Mouse (Mus musculus): Measurements from ENCODE around the gene Fam8a1. TPM values are rescaled to one million over a fixed set of nuclear protein-coding genes. Genes with fewer than 3 reads are reported as not detected.
A peak's percentile ranks its signal among the peaks of the same experiment; 100 is the strongest.

Fam8a1 gene
- polyA plus RNA-seq (2012; rRNA removed), result 17.5 and 26.3 TPM in 2 replicates

DNA sequence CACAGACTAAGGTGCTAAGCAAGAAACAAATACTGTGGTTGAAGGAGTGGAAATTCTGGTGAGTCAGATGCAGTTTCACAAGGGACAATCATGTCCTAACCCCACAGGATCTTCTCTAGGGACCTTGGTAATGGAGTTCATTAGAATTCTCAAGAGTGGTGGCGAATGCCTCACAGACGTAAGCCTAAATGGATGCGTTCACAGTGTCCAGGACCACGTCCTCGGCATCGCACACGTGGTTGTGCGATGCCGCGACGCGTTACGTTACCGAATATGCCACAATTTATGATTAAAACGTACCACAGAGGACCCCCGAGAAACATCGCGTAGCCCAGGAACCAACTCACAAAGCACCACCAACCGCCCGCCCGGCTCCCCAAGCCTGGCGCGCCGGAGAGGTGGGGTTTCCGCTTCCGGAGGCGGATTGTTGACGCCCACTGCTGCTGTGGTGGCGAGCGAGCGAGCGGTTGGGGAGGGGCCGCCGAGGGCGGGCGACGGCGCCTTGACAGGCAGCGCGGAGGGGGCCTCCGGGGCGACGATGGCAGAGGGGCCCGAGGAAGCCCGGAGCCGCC lies at the start of gene Fam8a1:
Gene Fam8a1, plus strand, starts transcription at position 475 of the 572 bp plus-strand sequence.
- 1% methylated on average over 46 of the region's 46 CpGs for WGBS

GRCm38 (mm10) chr13:46619633-46620032 lies 49.7 kb upstream of the Fam8a1 start:
- 15% methylated on average over 11 of the region's 11 CpGs for WGBS
- peak; percentile 53 for DNase-seq (ENCODE audit: low read depth, low spot score)

More for the DNA sequence above, at the start of gene Fam8a1:
- DNase-seq (ENCODE audit: low read depth, low spot score), result peak; percentile 63

GRCm38 (mm10) chr13:46620964-46621757 lies 48.2 kb upstream of the Fam8a1 start:
- 50% methylated on average over 7 of the region's 7 CpGs for WGBS

DNA sequence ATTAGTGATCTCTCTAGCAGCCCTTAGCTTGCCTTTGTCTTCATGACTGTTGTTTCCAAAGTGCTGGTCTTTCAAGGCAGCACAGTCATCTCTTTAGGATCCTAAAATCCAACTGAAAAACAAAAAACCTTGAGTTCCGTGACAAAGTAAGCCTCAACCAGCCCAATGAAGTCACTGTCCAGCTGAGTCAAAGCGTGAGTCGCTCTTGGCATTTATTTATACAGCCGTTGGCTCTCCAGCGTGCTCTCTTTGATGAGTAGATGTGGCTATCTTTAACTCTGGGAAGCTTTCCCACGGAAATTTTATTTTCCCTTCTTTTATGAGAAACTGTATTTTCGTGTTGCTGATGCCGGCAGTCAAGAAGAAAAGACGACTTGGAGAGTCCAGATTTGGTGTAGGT lies 42.7 kb upstream of the Fam8a1 start:
- DNase-seq (ENCODE audit: low read depth, low spot score), result no peak
- 72% methylated on average over 9 of the region's 9 CpGs for WGBS

More at GRCm38 (mm10) chr13:46620964-46621757, 48.2 kb upstream of the Fam8a1 start:
- DNase-seq (ENCODE audit: low read depth, low spot score), result peak; percentile 53

- DNase-seq (ENCODE audit: low read depth, low spot score), result no peak
- WGBS, result 69% methylated on average over 10 of the region's 10 CpGs
Observed at GRCm38 (mm10) chr13:46627841-46628240, 41.5 kb upstream of the Fam8a1 start.

DNA sequence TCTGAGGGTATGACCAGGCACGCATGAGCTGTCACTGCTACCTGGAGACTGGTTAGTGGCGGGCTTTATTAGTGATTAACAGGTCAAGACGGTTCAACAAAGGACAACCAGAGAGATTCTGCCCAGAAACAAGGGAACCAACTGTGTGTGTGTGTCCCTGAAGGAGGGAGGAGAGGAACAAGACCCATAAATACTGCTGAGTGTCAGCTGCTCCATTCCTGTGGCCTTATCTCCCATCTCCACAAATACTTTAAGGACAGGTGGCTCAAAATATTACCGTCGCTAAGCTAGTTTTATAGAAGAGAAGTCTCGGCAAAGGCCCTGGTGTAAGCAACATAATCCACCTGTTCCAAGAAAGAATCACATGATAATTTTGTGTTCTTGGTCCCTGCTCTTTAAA lies 39.9 kb upstream of the Fam8a1 start:
- no peak for DNase-seq (ENCODE audit: low read depth, low spot score)
- 77% methylated on average over 6 of the region's 6 CpGs for WGBS

- DNase-seq (ENCODE audit: low read depth, low spot score), result no peak
- WGBS, result 56% methylated on average over 4 of the region's 4 CpGs
Observed at GRCm38 (mm10) chr13:46632796-46633195, 36.5 kb upstream of the Fam8a1 start.

DNA sequence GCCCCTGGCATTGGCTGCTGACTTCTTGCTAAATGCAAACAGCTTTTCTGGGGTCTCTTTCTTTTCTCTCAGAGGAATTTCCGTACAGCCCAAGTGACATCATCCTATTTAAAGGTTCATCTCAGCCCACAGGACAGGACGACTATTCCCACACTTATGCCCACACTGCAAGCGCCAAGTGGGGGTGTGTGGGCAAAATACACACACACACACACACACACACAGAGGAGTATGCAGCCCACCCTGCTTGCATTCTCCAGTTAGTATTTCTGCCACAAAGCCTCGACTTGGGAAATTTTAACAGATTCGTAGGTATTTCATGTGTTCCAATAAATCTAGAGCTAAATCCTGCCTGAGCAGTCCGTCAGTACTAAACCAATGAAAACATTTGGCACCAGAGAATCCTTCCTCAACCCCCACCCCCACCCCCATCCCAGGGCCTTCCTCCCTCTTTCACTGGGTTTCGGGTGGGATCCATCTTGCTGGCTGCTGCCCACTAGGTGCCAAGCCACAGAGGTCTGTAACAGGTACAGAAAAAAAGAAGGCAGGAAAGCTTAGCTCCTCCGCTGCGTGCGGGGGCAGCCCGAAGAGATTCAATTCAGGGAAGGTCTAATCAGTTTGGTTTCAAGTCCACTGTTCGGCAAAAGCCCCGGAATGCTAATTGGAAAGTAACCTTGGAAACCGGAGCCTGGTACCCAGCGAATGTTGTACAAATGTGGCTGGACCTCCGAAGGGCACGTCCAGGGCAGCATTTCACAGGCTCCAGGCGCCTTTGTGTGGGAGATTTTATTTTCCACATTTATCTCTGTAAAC lies 35.8 kb upstream of the Fam8a1 start:
- 76% methylated on average over 18 of the region's 18 CpGs for WGBS
- no peak for DNase-seq (ENCODE audit: low read depth, low spot score)

- 72% methylated on average over 6 of the region's 6 CpGs for WGBS
- DNase-seq (ENCODE audit: low read depth, low spot score), result no peak
Observed at GRCm38 (mm10) chr13:46634133-46634488, 35.2 kb upstream of the Fam8a1 start.

DNA sequence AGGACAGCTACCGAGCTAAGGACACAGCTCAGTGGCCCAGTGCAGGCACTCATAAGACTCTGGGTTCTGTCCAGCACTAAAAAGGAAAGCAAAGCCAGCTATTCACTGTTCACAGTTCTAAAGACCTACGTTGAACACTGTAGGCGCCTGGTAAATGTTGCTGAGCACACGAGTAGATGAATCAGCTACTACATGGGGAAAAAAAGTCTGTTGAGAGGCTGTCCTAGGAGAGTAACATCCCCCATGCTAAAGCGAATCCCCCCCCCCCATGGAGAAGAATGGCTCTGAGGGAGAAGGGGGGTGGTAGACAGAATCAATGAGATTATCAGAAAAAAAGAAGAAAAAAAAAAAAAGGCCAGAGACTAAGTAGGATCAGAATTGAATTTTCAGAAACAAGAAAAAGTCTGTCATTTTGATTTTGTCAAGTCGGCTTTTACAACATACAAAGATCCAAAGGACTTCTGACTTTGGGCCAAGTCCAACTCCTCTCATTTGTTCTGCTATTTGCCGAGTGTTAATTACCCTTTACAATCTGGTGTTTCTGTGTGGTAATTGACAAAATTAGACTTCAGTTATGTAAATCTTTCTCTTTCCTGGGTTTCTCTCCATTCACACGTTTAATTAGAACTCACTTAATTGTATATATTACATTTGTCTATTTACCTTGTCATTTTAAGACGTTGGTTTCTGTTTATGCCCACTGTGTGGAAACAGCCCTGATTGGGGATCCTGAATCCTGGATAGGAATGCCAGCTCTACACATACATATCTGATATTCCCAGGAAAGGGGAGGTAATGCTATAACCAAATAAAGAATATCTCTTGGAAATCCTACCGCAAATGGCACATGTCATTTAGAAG lies 28.5 kb upstream of the Fam8a1 start:
- 68% methylated on average over 10 of the region's 10 CpGs for WGBS
- no peak for DNase-seq (ENCODE audit: low read depth, low spot score)

GRCm38 (mm10) chr13:46642318-46642717 lies 27.0 kb upstream of the Fam8a1 start:
- WGBS, result 86% methylated on average over 4 of the region's 4 CpGs
- DNase-seq (ENCODE audit: low read depth, low spot score), result no peak

DNA sequence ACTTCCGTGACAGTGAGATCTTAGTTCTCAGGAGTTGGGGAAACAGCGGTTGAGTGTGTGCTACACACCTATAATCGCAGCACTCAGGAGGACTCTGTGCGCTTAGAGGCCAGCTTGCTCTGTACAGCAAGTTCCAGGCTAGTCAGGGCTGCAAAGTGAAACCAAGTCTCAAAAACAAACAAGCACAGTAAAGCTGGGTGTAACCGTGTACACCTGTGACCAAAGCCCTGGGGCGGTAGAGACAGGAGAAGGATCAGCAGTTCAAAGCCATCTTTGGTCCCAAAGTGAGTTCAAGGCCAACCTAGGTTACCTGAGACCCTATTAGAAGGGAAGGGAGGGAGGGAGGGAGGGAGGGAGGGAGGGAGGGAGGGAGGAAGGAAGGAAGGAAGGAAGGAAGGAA lies 25.1 kb upstream of the Fam8a1 start:
- WGBS, result 46% methylated on average over 6 of the region's 6 CpGs
- no peak for DNase-seq (ENCODE audit: low read depth, low spot score)

- WGBS, result 91% methylated on average over 6 of the region's 6 CpGs
- no peak for DNase-seq (ENCODE audit: low read depth, low spot score)
Observed at GRCm38 (mm10) chr13:46645476-46645875, 23.8 kb upstream of the Fam8a1 start.

GRCm38 (mm10) chr13:46651853-46652252 lies 17.5 kb upstream of the Fam8a1 start:
- no peak for DNase-seq (ENCODE audit: low read depth, low spot score)
- 80% methylated on average over 7 of the region's 7 CpGs for WGBS

DNA sequence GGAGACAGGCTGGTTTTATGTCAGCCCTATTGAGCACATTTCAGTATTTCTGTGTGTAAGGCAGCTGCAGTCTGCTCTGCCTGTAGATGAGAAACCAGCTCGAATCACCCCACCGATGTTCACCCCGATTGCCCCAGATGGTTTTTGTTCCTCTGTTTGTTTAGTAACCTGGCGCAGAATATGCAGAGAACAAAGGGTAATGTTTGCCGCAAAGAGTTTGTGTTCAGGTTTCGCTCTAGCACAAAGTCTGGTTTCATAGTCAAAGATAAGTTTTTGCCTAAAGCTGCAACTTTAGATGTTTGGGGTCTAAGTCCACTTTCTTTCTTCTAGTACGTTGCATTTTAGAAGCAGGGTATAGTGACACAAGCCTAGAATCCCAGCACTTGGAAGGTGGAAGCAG lies 16.7 kb upstream of the Fam8a1 start:
- DNase-seq (ENCODE audit: low read depth, low spot score), result no peak
- 62% methylated on average over 7 of the region's 7 CpGs for WGBS

DNA sequence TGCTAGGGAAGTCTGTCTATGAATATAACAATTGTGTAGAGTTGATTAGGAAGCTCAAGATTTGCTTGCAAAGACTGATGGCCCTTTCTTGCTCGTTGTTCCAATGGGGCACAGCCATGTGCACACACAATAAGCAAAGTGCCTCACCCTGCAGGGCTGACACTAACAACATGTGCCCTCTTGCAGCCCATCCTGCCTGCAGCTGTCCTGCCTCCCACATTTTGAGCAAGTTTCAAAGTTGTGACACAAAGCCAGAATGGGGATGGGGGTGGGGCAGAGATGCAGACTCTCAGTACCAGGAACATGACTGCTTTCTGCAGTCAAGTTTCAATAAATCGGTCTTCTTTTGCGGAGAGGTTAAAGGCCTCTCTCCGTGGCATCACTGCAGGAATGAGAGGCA lies 15.7 kb upstream of the Fam8a1 start:
- no peak for DNase-seq (ENCODE audit: low read depth, low spot score)
- WGBS, result 65% methylated on average over 4 of the region's 4 CpGs

- DNase-seq (ENCODE audit: low read depth, low spot score), result no peak
- WGBS, result 87% methylated on average over 5 of the region's 5 CpGs
Observed at GRCm38 (mm10) chr13:46654566-46654965, 14.8 kb upstream of the Fam8a1 start.

DNA sequence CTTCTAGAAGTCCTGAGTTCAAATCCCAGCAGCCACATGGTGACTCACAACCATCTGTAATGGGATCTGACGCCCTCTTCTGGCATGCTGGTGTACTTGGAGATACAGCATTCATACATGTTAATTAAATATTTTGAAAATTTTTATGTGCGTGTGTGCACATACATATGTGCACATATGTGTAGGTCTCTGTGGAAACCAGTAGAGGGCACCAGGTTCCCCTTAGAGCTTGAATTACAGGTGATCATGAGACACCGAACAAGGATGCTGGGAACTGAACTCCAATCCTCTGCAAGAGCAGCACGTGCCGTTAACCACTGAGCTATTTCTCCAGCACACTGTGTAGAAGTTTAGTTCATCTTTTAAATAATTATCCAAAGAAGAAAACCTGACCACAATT lies 10.1 kb upstream of the Fam8a1 start:
- 90% methylated on average over 5 of the region's 5 CpGs for WGBS
- no peak for DNase-seq (ENCODE audit: low read depth, low spot score)

DNA sequence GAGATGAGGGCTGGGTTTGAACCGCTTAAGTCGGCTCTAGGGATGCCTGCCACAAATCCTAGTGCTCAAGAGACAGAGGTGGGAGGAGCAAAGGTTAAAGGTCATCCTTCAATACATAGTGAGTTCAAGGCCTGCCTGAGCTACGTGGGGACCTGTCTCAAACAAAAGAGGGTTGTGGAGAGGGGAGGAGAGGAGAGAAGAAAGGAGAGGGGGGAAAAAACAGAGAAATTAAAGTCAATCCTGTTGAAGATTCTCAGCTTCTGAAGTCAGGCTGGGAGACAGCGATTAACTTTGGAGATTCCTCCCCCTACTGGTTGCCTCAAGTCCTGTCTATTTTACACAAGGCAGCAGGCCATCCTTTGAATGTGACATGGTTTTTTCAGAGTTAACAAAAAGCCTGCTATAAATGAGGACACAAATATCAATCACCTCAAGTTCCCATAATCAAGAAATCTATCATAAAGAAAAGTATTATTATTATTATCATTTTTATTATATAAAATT lies 5.8 kb upstream of the Fam8a1 start:
- no peak for DNase-seq (ENCODE audit: low read depth, low spot score)
- 20% methylated on average over 4 of the region's 4 CpGs for WGBS

All from large intestine, adult 2 months (tissue).